Mouse (Mus musculus) neural tube, embryonic 11.5 days (tissue): ENCODE measurements at regions not wholly inside any gene's neighbourhood (a gene's known extent, or its start where the extent isn't known, plus 50 kb on each side); places are given as distances from the start of the nearest gene placed in this dataset.
"Not testable (repeated sequence)": the region's sequence is repeated elsewhere in the genome, so short reads cannot be mapped to it uniquely, and the experiment has no call there.

Experiments used
- ATAC-seq: fragments of 200-750 bp; cut with Nextera tagmentation; 2 replicates; pipeline ENCODE4 v1.8.0; 2017; ENCODE audit warnings: moderate number of reproducible peaks, mild to moderate bottlenecking, moderate TSS enrichment, moderate library complexity; ENCODE audit not compliant: insufficient read depth, low FRiP score, low TSS enrichment
- DNase-seq: peaks from one replicate; pipeline ENCODE4 v3.0.0-alpha.2; 2015; ENCODE audit warnings: low spot score
- H3K27ac ChIP-seq: fragments of 300-500 bp; sonication (generic); 2 replicates; pipeline ENCODE4 v1.5.1; 2014; ENCODE audit warnings: low read depth, mild to moderate bottlenecking, low read length
- H3K27me3 ChIP-seq: fragments of 300-500 bp; sonication (generic); 2 replicates; pipeline ENCODE4 v1.6.1; 2014; ENCODE audit warnings: mild to moderate bottlenecking, low read length, mixed read lengths; ENCODE audit not compliant: control insufficient read depth, insufficient read depth
- H3K36me3 ChIP-seq: fragments of 300-500 bp; sonication (generic); 2 replicates; pipeline ENCODE4 v1.6.1; 2014; ENCODE audit warnings: mild to moderate bottlenecking, low read length, moderate library complexity, mixed read lengths; ENCODE audit not compliant: control insufficient read depth, insufficient read depth
- H3K4me1 ChIP-seq: fragments of 300-500 bp; sonication (generic); 2 replicates; pipeline ENCODE4 v1.6.1; 2014; ENCODE audit warnings: low read length, mixed read lengths; ENCODE audit not compliant: control insufficient read depth, insufficient read depth
- H3K4me2 ChIP-seq: fragments of 300-500 bp; sonication (generic); 2 replicates; pipeline ENCODE4 v1.6.1; 2014; ENCODE audit warnings: low read depth, mild to moderate bottlenecking, moderate library complexity
- H3K4me3 ChIP-seq: fragments of 300-500 bp; sonication (generic); 2 replicates; pipeline ENCODE4 v1.5.1; 2014; ENCODE audit warnings: low read depth, low read length
- H3K9ac ChIP-seq: fragments of 300-500 bp; sonication (generic); 2 replicates; pipeline ENCODE4 v1.6.1; 2014; ENCODE audit warnings: mild to moderate bottlenecking, low read length
- H3K9me3 ChIP-seq: fragments of 300-500 bp; sonication (generic); 2 replicates; pipeline ENCODE4 v1.6.1; 2016; ENCODE audit warnings: low read length; ENCODE audit not compliant: control insufficient read depth
- WGBS: fragments of 180-500 bp; shearing (Covaris S2); extraction: QIAGEN DNeasy Blood & Tissue Kit; methylation state at CpG from one replicate; pipeline ENCODE4 v1.1.7; 2014; 5-methylcytosine and 5-hydroxymethylcytosine counted together

- no peaks in the 10 kb centered on the region for H3K36me3 ChIP-seq
- no peaks in the 10 kb centered on the region for H3K9me3 ChIP-seq
- H3K27me3 ChIP-seq, result no peaks in the 10 kb centered on the region
- H3K4me3 ChIP-seq, result no peak overlapping the region
- ATAC-seq (no peak), DNase-seq (no peak)
- H3K4me1 ChIP-seq, result no peaks in the 10 kb centered on the region
- H3K9ac ChIP-seq, result no peak overlapping the region
- H3K4me2 ChIP-seq, result no peak overlapping the region
- 73% methylated on average over 8 of the region's 8 CpGs for WGBS
- H3K27ac ChIP-seq, result no peak overlapping the region
These were observed 154.2 kb upstream of the Rps6ka3 start for GRCm38 (mm10) chrX:159055689-159056461.

- Histone ChIP-seq H3K9me3 (no peaks in the 10 kb centered on the region), H3K27me3 (no peaks in the 10 kb centered on the region), H3K9ac (no peak overlapping the region), H3K27ac (no peak overlapping the region), H3K4me1 (no peaks in the 10 kb centered on the region), H3K4me2 (no peak overlapping the region), H3K4me3 (no peak overlapping the region), H3K36me3 (no peaks in the 10 kb centered on the region)
- ATAC-seq (no peak), DNase-seq (no peak)
These were observed 153.7 kb upstream of the Rps6ka3 start for GRCm38 (mm10) chrX:159056462-159056805.

- ATAC-seq, result no peak
These were observed 151.2 kb upstream of the Rps6ka3 start for GRCm38 (mm10) chrX:159058931-159059330.

GRCm38 (mm10) chrX:159061322-159061721 is 148.8 kb upstream of the Rps6ka3 start:
- ATAC-seq (no peak), DNase-seq (no peak)
- no peak overlapping the region for H3K4me3 ChIP-seq
- H3K27ac ChIP-seq, result no peak overlapping the region
- no peaks in the 10 kb centered on the region for H3K4me1 ChIP-seq
- no peaks in the 10 kb centered on the region for H3K9me3 ChIP-seq
- no peak overlapping the region for H3K9ac ChIP-seq
- no peaks in the 10 kb centered on the region for H3K36me3 ChIP-seq
- no peak overlapping the region for H3K4me2 ChIP-seq
- no peaks in the 10 kb centered on the region for H3K27me3 ChIP-seq

More at GRCm38 (mm10) chrX:159058931-159059330, 151.2 kb upstream of the Rps6ka3 start:
- H3K4me2 ChIP-seq, result no peak overlapping the region
- no peaks in the 10 kb centered on the region for H3K4me1 ChIP-seq
- H3K4me3 ChIP-seq, result no peak overlapping the region
- H3K9ac ChIP-seq, result no peak overlapping the region
- no peaks in the 10 kb centered on the region for H3K36me3 ChIP-seq
- H3K27me3 ChIP-seq, result no peaks in the 10 kb centered on the region
- no peaks in the 10 kb centered on the region for H3K9me3 ChIP-seq
- no peak overlapping the region for H3K27ac ChIP-seq
- DNase-seq, result no peak

- 80% methylated on average over 2 of the region's 2 CpGs for WGBS
- H3K36me3 ChIP-seq, result no peaks in the 10 kb centered on the region
- H3K27ac ChIP-seq, result no peak overlapping the region
- H3K9me3 ChIP-seq, result no peaks in the 10 kb centered on the region
- H3K4me1 ChIP-seq, result no peaks in the 10 kb centered on the region
- H3K4me2 ChIP-seq, result no peak overlapping the region
- no peak overlapping the region for H3K4me3 ChIP-seq
- no peak overlapping the region for H3K9ac ChIP-seq
- ATAC-seq, result no peak
- no peaks in the 10 kb centered on the region for H3K27me3 ChIP-seq
- no peak for DNase-seq
These were observed 143.9 kb upstream of the Rps6ka3 start for GRCm38 (mm10) chrX:159066212-159066611.

- Histone ChIP-seq H3K36me3 (no peaks in the 10 kb centered on the region), H3K9ac (no peak overlapping the region), H3K27me3 (no peaks in the 10 kb centered on the region), H3K4me2 (no peak overlapping the region), H3K4me1 (no peaks in the 10 kb centered on the region), H3K9me3 (no peaks in the 10 kb centered on the region), H3K4me3 (no peak overlapping the region), H3K27ac (no peak overlapping the region)
- DNase-seq (no peak), ATAC-seq (no peak)
- 70% methylated on average over 3 of the region's 3 CpGs for WGBS
These were observed 137.5 kb upstream of the Rps6ka3 start for GRCm38 (mm10) chrX:159072647-159073046.

- no peak overlapping the region for H3K9ac ChIP-seq
- no peak overlapping the region for H3K27ac ChIP-seq
- H3K27me3 ChIP-seq, result no peaks in the 10 kb centered on the region
- H3K4me1 ChIP-seq, result no peaks in the 10 kb centered on the region
- no peak overlapping the region for H3K4me3 ChIP-seq
- H3K4me2 ChIP-seq, result no peak overlapping the region
- ATAC-seq, result no peak
- no peaks in the 10 kb centered on the region for H3K9me3 ChIP-seq
- no peak for DNase-seq
- H3K36me3 ChIP-seq, result no peaks in the 10 kb centered on the region
These were observed 136.6 kb upstream of the Rps6ka3 start for GRCm38 (mm10) chrX:159073533-159073932.

- H3K4me1 ChIP-seq, result no peaks in the 10 kb centered on the region
- 79% methylated on average over 2 of the region's 2 CpGs for WGBS
- H3K36me3 ChIP-seq, result no peaks in the 10 kb centered on the region
- H3K27me3 ChIP-seq, result no peaks in the 10 kb centered on the region
- H3K27ac ChIP-seq, result no peak overlapping the region
- H3K4me3 ChIP-seq, result no peak overlapping the region
- no peak overlapping the region for H3K9ac ChIP-seq
- H3K4me2 ChIP-seq, result no peak overlapping the region
- H3K9me3 ChIP-seq, result no peaks in the 10 kb centered on the region
- DNase-seq (no peak), ATAC-seq (no peak)
These were observed 129.6 kb upstream of the Rps6ka3 start for GRCm38 (mm10) chrX:159080508-159080907.

- not testable (repeated sequence) for H3K27ac ChIP-seq, ATAC-seq, H3K9me3 ChIP-seq, H3K4me1 ChIP-seq, H3K4me3 ChIP-seq, H3K9ac ChIP-seq, H3K4me2 ChIP-seq, DNase-seq, H3K27me3 ChIP-seq, H3K36me3 ChIP-seq
- WGBS, result 92% methylated on average over 6 of the region's 6 CpGs
These were observed 99.5 kb upstream of the Rps6ka3 start for GRCm38 (mm10) chrX:159110651-159111050.
